Comparison of ENCODE assay signal across 8 mouse cellular contexts in the genomic region with DNA sequence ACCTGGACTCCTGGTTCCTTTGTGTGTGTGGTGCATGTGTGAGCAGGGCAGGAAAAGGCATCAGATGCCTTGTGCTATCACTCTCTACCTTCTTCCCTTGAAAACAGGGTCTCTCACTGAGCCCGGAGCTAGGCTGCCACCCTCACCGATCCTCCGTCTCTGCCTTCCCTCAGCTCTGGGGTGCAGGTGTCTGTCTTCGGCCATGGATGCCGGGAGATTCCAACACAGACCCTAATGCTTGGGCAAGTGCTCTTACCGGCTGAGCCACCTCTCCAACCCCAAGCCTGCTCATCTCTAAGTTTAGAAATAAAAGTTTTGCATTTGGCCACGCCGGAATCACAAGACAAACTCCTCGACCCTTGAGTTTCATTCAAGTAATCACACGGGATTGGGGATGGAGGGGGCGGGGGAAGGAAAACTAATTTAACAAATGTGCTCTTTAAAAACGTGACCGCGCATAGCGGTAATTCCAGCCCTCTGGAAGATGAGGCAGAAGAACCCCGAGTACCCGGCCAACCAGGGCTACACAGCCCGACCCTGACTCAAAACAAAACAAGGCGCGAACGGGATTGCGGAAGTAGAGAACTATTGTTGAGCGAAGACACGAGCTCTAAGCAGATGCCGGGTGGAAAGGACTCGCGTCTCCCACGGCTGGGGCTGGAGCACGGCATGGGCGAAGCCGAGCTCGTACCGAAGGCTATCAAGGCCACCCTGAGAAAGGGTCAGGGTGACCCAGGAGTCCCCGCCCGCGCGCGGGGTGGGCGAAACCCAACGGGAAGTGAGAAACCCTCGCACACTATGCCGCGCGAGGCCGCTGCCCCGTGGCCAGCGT. TPM values are rescaled to one million over a fixed set of nuclear protein-coding genes. Genes with fewer than 3 reads are reported as not detected.
A peak's percentile ranks its signal among the peaks of the same experiment; 100 is the strongest.
DNase-seq lines count a peak whose midpoint lies in the region; ATAC-seq lines count a peak whose summit lies in the region.

No protein-coding gene starts in this region.

- peak overlapping the region; percentile 89 for H3K4me2 ChIP-seq in hindbrain, embryonic 14.5 days (replicated peaks)

- peak overlapping the region; percentile 69 for H3K9ac ChIP-seq in hindbrain, embryonic 14.5 days

- H3K27ac ChIP-seq in hindbrain, embryonic 14.5 days: 0 out of 2 replicates have a peak overlapping the region, but pooled peaks have one; percentile 30
- H3K27ac ChIP-seq in midbrain, embryonic 10.5 days (replicated peaks): peak overlapping the region; percentile 93

- H3K36me3 ChIP-seq in hindbrain, embryonic 14.5 days (replicated peaks; ENCODE audit: control insufficient read depth, insufficient read depth): 0 out of 2 replicates have a peak, but pooled peaks cover 4% of the 10 kb centered on the region
- peaks cover 28% of the 10 kb centered on the region for H3K36me3 ChIP-seq in midbrain, embryonic 10.5 days

- peak overlapping the region; percentile 85 for H3K4me3 ChIP-seq in hindbrain, embryonic 14.5 days (replicated peaks; ENCODE audit: low read length)
- peak overlapping the region; percentile 91 for H3K4me3 ChIP-seq in midbrain, embryonic 10.5 days

- no peaks in the 10 kb centered on the region for H3K27me3 ChIP-seq in hindbrain, embryonic 14.5 days (ENCODE audit: control insufficient read depth, insufficient read depth, low read length)
- H3K27me3 ChIP-seq in midbrain, embryonic 10.5 days (ENCODE audit: low read depth, poor library complexity, severe bottlenecking): no peaks in the 10 kb centered on the region

- under 1% methylated on average over 47 of the region's 47 CpGs for WGBS in hindbrain, embryonic 14.5 days
- under 1% methylated on average over 47 of the region's 47 CpGs for WGBS in midbrain, embryonic 10.5 days

- no peaks in the 10 kb centered on the region for H3K9me3 ChIP-seq in hindbrain, embryonic 14.5 days (ENCODE audit: control insufficient read depth, low read length)
- no peaks in the 10 kb centered on the region for H3K9me3 ChIP-seq in midbrain, embryonic 10.5 days (replicated peaks)

- ATAC-seq in frontal cortex, adult (ENCODE audit: low TSS enrichment): peak; percentile 36
- ATAC-seq in hindbrain, embryonic 14.5 days (ENCODE audit: low FRiP score): peak; percentile 65; the same call in 1 of the 2 replicates

- DNase-seq in frontal cortex, postnatal 10 days (ENCODE audit: low spot score in 2 of 2): no peak
- DNase-seq in A20 (ENCODE audit: low read depth, low spot score): peak; percentile 91
- peak; percentile 74 for DNase-seq in embryo, embryonic 10.5 days (ENCODE audit: low spot score)
- no peak for DNase-seq in hindbrain, embryonic 14.5 days (ENCODE audit: low spot score)
- DNase-seq in midbrain, embryonic 10.5 days (ENCODE audit: low spot score): peak; percentile 39
- peak; percentile 19 to 30 for DNase-seq in thymus, postnatal 36 days
- DNase-seq in adrenal gland, postnatal 14 days: no peak

- peaks cover 5% of the 10 kb centered on the region for H3K4me1 ChIP-seq in hindbrain, embryonic 14.5 days (replicated peaks; ENCODE audit: control insufficient read depth, insufficient read depth, low read length)
- H3K4me1 ChIP-seq in midbrain, embryonic 10.5 days: peaks cover 15% of the 10 kb centered on the region

RNA-seq across cellular contexts. Expression of a gene that starts 18.3 kb away (rescaled TPM):
- 52.2 and 52.7 TPM in 2 replicates for polyA plus RNA-seq in hindbrain, embryonic 14.5 days (2014; fragmentation: Nextera tagmentation; extraction: Ambion mirVana)
- 107 and 110 TPM in 2 replicates for polyA plus RNA-seq in midbrain, embryonic 10.5 days (2016; fragmentation: Nextera tagmentation; extraction: Ambion mirVana)
- total RNA-seq in adrenal gland, postnatal 14 days (2021): 14.2 and 19.3 TPM in 2 replicates

RNA-seq across cellular contexts. Expression of a gene that starts 22.6 kb away (rescaled TPM):
- 21.9 and 29.2 TPM in 2 replicates for polyA plus RNA-seq in hindbrain, embryonic 14.5 days (2014; fragmentation: Nextera tagmentation; extraction: Ambion mirVana)
- 8.8 and 9.5 TPM in 2 replicates for polyA plus RNA-seq in midbrain, embryonic 10.5 days (2016; fragmentation: Nextera tagmentation; extraction: Ambion mirVana)
- total RNA-seq in adrenal gland, postnatal 14 days (2021): 7.3 and 9.5 TPM in 2 replicates

Comparison
In these comparisons a context has a peak if more than half of its experiments do, and no peak if none do; other contexts are left out.
1. DNase-seq: peak in A20 (single experiment), embryo, embryonic 10.5 days (single experiment), midbrain, embryonic 10.5 days (single experiment) and thymus, postnatal 36 days (2 of 2); none in frontal cortex, postnatal 10 days (0 of 2), hindbrain, embryonic 14.5 days (single experiment) and adrenal gland, postnatal 14 days (single experiment).